Mouse (Mus musculus) mouse embryonic stem cell (cell line): ENCODE results near the gene Gmfg.

Experiments
- in situ Hi-C, 2 experiments: fragments of 300-500 bp; cut with MboI; formaldehyde crosslinking; loops; 1 replicate in 1 of 2; 3 replicates in 1 of 2; pipeline ENCODE4 v1.14.3; 2019 to 2020; ENCODE audit warnings: low sequenced_read_pairs in 2 of 2, low pct_unique_long_range_greater_than_20kb in 1 of 2, mixed read lengths in 1 of 2; ENCODE audit not compliant: unreplicated experiment in 1 of 2

Gmfg gene

DNA sequence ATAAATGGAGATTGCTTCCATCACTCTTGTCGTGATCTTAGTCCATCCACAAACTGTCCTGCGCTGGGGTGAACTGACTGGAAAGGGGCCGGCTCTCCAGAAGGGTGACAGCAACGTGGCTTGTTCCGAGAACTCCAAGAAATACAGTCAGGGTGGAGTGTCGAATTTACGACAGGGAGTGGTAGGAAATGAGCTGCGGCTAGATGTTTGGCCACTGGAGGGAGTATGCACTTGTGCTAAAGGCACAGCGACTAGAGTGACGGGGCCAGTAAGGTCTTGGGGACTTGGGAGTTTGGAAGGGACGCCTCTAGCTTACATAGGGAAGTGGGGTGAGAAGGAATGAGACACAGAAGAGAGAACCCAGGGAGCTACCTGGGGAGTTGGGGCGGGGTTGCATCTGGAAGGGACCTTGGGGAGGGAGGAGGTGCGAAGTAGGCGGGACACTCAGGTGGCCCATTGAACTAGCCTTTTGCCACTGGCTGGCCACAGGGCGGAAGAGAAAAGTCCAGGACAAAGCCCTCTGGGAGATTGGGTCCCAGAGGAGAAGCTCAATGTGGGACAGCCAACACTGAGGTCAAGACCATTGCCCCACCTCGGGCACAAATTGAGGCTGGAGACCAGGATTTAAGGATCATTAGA is at the start of gene Gmfg:
TSS of gene Gmfg (plus strand) at position 516 of the 639 bp plus-strand sequence.
- in situ Hi-C loops, result loop anchor here in 1 of 2 experiments (25.0 kb wide), 1 partner anchor 175 kb away; no protein-coding TSS in a partner anchor

- in situ Hi-C loops, result no loop called here
These were observed 46.9 kb upstream of the Gmfg start for GRCm38 (mm10) chr7:28390331-28390730.

- in situ Hi-C loops, result no loop called here
These were observed 44.6 kb upstream of the Gmfg start, which contains the start of the genes Med29 and Paf1 for GRCm38 (mm10) chr7:28392429-28393271. TSS of gene Med29 (minus strand) at chr7:28392708. TSS of gene Paf1 (plus strand) at chr7:28392951.

- in situ Hi-C loops, result no loop called here
These were observed 43.8 kb upstream of the Gmfg start for GRCm38 (mm10) chr7:28393272-28393951.

DNA sequence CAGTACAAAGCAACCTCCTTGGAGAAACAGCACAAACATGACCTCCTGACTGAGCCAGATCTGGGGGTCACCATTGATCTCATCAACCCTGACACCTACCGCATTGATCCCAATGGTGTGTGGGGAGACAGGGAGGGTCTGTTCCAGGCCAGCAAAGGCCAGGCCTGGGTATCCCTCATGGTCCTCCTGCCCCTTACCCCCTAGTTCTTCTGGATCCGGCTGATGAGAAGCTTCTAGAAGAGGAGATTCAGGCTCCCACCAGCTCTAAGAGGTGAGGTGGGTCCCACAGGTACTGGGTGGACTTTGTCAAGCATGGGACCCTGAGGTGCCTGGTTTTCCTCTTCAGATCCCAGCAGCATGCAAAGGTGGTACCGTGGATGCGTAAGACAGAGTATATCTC is 41.8 kb upstream of the Gmfg start:
- in situ Hi-C loops, result no loop called here

- in situ Hi-C loops, result no loop called here
These were observed 39.2 kb upstream of the Gmfg start for GRCm38 (mm10) chr7:28398000-28398399.

DNA sequence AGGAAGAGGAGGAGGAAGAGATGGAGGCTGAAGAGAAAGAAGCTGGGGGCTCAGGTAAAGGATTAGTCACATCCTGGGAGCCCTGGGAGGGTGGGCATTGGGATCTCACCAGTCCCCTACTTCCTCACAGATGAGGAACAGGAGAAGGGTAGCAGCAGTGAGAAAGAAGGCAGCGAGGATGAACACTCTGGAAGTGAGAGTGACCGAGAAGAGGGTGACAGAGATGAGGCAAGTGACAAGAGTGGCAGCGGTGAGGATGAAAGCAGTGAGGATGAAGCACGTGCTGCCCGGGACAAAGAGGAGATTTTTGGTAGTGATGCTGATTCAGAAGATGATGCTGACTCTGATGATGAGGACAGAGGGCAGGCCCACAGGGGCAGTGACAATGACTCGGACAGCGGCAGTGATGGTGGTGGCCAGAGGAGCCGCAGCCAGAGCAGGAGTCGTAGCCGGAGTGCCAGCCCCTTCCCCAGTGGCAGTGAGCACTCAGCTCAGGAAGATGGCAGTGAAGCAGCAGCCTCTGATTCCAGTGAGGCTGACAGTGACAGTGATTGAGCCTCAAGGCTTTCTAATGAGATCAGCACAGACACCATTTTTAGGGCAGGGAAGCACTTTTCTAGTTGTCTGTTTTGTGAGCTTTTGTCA is 38.4 kb upstream of the Gmfg start:
- in situ Hi-C loops, result no loop called here

DNA sequence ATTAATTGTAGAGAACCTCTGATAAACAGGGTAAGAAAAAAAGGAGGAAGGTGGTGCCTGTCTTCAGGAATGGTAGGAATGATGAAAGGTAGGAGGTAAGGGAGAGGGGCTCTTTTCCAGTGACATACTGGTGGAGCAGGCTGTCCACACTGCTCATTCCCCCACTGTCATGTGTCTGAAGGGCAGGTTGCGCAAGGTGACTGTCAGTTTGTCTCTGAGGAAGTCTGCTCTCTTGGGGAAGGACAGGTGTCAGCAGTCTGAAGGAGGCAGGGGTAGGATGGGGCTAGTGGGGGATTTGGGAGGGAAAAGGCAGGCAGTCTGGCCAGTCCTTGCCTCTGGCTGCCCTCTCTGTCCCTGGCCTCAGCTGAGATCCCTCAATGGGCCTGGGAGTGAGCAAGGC is 36.2 kb upstream of the Gmfg start:
- in situ Hi-C loops, result no loop called here

GRCm38 (mm10) chr7:28401942-28402341 is 35.3 kb upstream of the Gmfg start:
- in situ Hi-C loops, result no loop called here

GRCm38 (mm10) chr7:28410841-28411475 is 26.3 kb upstream of the Gmfg start:
- in situ Hi-C loops, result no loop called here

DNA sequence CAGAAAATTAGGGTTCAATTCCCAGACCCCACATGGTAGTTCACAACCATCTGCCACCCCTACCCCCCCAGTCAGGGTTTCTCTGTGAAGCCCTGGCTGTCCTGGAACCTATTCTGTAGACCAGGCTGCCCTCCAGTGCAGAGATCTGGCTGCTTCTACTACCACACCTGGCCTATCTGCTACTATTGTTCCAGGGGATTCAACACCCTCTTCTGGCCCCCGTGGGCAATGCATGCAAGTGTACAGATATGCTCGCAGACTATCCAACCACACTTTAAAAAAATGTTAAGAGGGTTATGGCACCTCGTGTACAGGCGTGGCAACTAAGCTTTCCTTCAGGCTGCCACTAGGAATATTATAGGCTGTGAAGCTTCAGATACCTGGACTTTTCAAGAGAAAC is 24.4 kb upstream of the Gmfg start:
- in situ Hi-C loops, result no loop called here

GRCm38 (mm10) chr7:28417368-28417767 is 19.9 kb upstream of the Gmfg start:
- in situ Hi-C loops, result no loop called here

- in situ Hi-C loops, result no loop called here
These were observed 19.1 kb upstream of the Gmfg start for GRCm38 (mm10) chr7:28418096-28418670.

DNA sequence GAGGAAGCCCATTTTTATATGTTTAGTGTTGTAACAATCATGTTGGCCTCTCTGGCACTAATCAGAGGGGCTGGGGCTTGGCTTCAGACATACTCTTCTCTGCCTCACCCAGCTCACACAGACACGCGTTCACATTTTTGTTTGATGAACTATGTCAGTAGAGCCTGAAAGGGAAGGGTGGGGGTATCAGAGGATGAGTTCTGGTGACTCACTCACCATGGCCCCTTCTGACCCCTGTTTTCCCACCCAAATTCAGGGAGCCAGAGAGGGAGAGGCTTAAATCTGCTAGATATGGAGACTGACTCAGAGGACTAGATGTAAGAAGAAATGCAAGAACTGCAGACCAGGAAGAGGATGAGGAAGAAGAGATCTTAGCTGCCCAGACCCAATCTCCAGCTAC is 17.8 kb upstream of the Gmfg start:
- in situ Hi-C loops, result no loop called here

- in situ Hi-C loops, result no loop called here
These were observed 14.2 kb upstream of the Gmfg start for GRCm38 (mm10) chr7:28423018-28423417.

GRCm38 (mm10) chr7:28427738-28428137 is 9.5 kb upstream of the Gmfg start:
- in situ Hi-C loops, result loop anchor here in 1 of 2 experiments (25.0 kb wide), 1 partner anchor 185 kb away; no protein-coding TSS in a partner anchor

DNA sequence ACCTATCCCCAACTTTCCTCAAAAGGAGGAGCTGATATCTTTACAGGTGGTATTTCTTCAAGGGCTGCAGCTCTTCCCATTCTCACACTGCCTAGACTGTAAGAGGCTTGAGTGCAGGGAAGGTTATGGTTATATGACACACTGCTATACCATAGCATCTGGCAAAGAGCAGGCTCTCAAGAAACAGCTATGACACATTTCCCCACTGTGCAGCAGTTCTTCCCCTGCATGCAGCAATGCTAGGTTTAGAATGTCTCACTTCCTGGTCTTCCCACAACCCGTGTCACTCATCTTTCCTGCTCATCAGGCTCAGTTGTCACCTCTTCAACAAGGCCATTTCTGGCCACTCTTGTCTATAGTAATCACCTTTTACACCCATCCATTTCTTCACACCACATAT is 6.7 kb upstream of the Gmfg start:
- in situ Hi-C loops, result loop anchor here in 1 of 2 experiments (25.0 kb wide), 1 partner anchor 182 kb away; no protein-coding TSS in a partner anchor

GRCm38 (mm10) chr7:28432252-28432651 is 5.0 kb upstream of the Gmfg start:
- in situ Hi-C loops, result loop anchor here in 1 of 2 experiments (25.0 kb wide), 1 partner anchor 180 kb away; no protein-coding TSS in a partner anchor
